25 mouse cellular contexts compared by ENCODE assay signal in the genomic region with DNA sequence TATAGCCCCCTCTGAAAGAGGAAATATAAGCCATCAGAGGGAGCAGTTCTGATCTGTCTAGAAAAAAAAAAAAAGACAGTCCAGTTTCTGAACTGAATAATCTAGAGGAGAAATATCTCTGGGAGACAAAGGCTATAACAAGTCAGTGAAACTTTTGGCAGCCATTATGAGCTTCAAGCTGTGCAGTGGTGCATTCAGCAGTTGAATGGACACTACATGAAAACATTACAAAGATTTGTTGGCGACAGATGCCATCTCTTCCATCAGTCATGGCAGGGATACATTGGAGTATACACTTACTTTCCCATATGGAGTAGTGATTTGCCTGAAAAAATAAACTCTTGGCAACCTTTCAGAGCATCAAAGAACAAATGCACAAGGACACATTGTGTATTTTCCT.
DNase-seq lines count a peak whose midpoint lies in the region; ATAC-seq lines count a peak whose summit lies in the region.
"Had no signal": no experiment of that assay in that cellular context is flagged by ENCODE, and none has a peak within 500 bp of the region (broad histone marks: within the 10 kb centered on the region; RNA-seq: fewer than 3 reads in every experiment).

No protein-coding gene starts in this region.

- H3K9me3 ChIP-seq in hindbrain, embryonic 14.5 days (ENCODE audit: control insufficient read depth, low read length): no peaks in the 10 kb centered on the region
- H3K9me3 ChIP-seq in hindbrain, embryonic 10.5 days: no peaks in the 10 kb centered on the region
- H3K9me3 ChIP-seq: embryonic facial prominence, embryonic 10.5 days; embryonic facial prominence, embryonic 13.5 days; forebrain, embryonic 13.5 days; heart, embryonic 10.5 days; heart, embryonic 13.5 days had no signal

- no peaks in the 10 kb centered on the region for H3K4me1 ChIP-seq in hindbrain, embryonic 14.5 days (replicated peaks; ENCODE audit: control insufficient read depth, insufficient read depth, low read length)
- no peaks in the 10 kb centered on the region for H3K4me1 ChIP-seq in hindbrain, embryonic 10.5 days (replicated peaks)
- H3K4me1 ChIP-seq: embryonic facial prominence, embryonic 10.5 days; embryonic facial prominence, embryonic 13.5 days; forebrain, embryonic 13.5 days; heart, embryonic 10.5 days; heart, embryonic 13.5 days had no signal

- no peaks in the 10 kb centered on the region for H3K36me3 ChIP-seq in hindbrain, embryonic 14.5 days (replicated peaks; ENCODE audit: control insufficient read depth, insufficient read depth)
- no peaks in the 10 kb centered on the region for H3K36me3 ChIP-seq in hindbrain, embryonic 10.5 days
- H3K36me3 ChIP-seq: embryonic facial prominence, embryonic 10.5 days; embryonic facial prominence, embryonic 13.5 days; heart, embryonic 10.5 days; heart, embryonic 13.5 days had no signal

- peak; percentile 65; the same call in 1 of the 2 replicates for ATAC-seq in hindbrain, embryonic 14.5 days (ENCODE audit: low FRiP score)
- ATAC-seq: CD4-positive, CD25-positive, alpha-beta regulatory T cell, adult 4 months; forebrain, embryonic 13.5 days; intestine, postnatal 0 days had no signal

- H3K4me3 ChIP-seq in hindbrain, embryonic 14.5 days (replicated peaks; ENCODE audit: low read length): no peak overlapping the region
- H3K4me3 ChIP-seq in hindbrain, embryonic 10.5 days: no peak overlapping the region
- H3K4me3 ChIP-seq: embryonic facial prominence, embryonic 10.5 days; embryonic facial prominence, embryonic 13.5 days; erythroblast, embryonic 14.5 days; forebrain, embryonic 13.5 days; heart, adult 2 months; heart, embryonic 10.5 days; heart, embryonic 13.5 days had no signal

- H3K4me2 ChIP-seq in hindbrain, embryonic 14.5 days (replicated peaks): no peak overlapping the region
- H3K4me2 ChIP-seq: embryonic facial prominence, embryonic 13.5 days; forebrain, embryonic 13.5 days; heart, embryonic 13.5 days had no signal

- H3K9ac ChIP-seq in hindbrain, embryonic 14.5 days: no peak overlapping the region
- H3K9ac ChIP-seq: embryonic facial prominence, embryonic 13.5 days; forebrain, embryonic 13.5 days; heart, embryonic 13.5 days had no signal

- WGBS in hindbrain, embryonic 14.5 days: 50% methylated on average over 1 of the region's 1 CpGs
- WGBS in hindbrain, embryonic 10.5 days: 81% methylated on average over 1 of the region's 1 CpGs

- H3K27me3 ChIP-seq in hindbrain, embryonic 14.5 days (ENCODE audit: control insufficient read depth, insufficient read depth, low read length): no peaks in the 10 kb centered on the region
- H3K27me3 ChIP-seq in hindbrain, embryonic 10.5 days (ENCODE audit: insufficient read depth, poor library complexity, severe bottlenecking): no peaks in the 10 kb centered on the region
- H3K27me3 ChIP-seq: embryonic facial prominence, embryonic 13.5 days; forebrain, embryonic 13.5 days; heart, embryonic 13.5 days had no signal

- peak; percentile 1 for DNase-seq in embryo, embryonic 10.5 days (ENCODE audit: low spot score)
- no peak for DNase-seq in embryo, embryonic 9.5 days (ENCODE audit: extremely low spot score)
- DNase-seq in hindbrain, embryonic 14.5 days (ENCODE audit: low spot score): no peak
- DNase-seq in hindbrain, embryonic 10.5 days (ENCODE audit: low spot score): no peak
- peak; percentile 34 for DNase-seq in left cerebral cortex, postnatal 4 days
- DNase-seq in left cerebral cortex, adult 9 months (ENCODE audit: low spot score in 2 of 2): no peak
- peak; percentile 1 for DNase-seq in mesoderm, embryonic 11.5 days (ENCODE audit: low read depth, low spot score)
- no peak for DNase-seq in heart, postnatal 4 days
- DNase-seq: adrenal gland, adult 2 months; adrenal gland, postnatal 14 days; cerebellum, adult 2 months; cerebellum, adult 9-11 months; gastrocnemius, postnatal 10 days; gastrocnemius, postnatal 36 days; heart, adult 2 months; heart, postnatal 14 days; kidney, adult 2 months had no signal

- intact Hi-C loops in left cerebral cortex, postnatal 4 days (cut with DNase I): no loop called here

- no peak overlapping the region for H3K27ac ChIP-seq in hindbrain, embryonic 14.5 days
- H3K27ac ChIP-seq in hindbrain, embryonic 10.5 days: no peak overlapping the region
- H3K27ac ChIP-seq: embryonic facial prominence, embryonic 10.5 days; embryonic facial prominence, embryonic 13.5 days; forebrain, embryonic 13.5 days; heart, adult 2 months; heart, embryonic 10.5 days; heart, embryonic 13.5 days had no signal

Comparison
In these comparisons a context has a peak if more than half of its experiments do, and no peak if none do; other contexts are left out.
1. DNase-seq: peak in embryo, embryonic 10.5 days (single experiment), left cerebral cortex, postnatal 4 days (single experiment) and mesoderm, embryonic 11.5 days (single experiment); none in embryo, embryonic 9.5 days (single experiment), hindbrain, embryonic 14.5 days (single experiment), hindbrain, embryonic 10.5 days (single experiment), left cerebral cortex, adult 9 months (0 of 2) and heart, postnatal 4 days (single experiment).